In the genomic region with DNA sequence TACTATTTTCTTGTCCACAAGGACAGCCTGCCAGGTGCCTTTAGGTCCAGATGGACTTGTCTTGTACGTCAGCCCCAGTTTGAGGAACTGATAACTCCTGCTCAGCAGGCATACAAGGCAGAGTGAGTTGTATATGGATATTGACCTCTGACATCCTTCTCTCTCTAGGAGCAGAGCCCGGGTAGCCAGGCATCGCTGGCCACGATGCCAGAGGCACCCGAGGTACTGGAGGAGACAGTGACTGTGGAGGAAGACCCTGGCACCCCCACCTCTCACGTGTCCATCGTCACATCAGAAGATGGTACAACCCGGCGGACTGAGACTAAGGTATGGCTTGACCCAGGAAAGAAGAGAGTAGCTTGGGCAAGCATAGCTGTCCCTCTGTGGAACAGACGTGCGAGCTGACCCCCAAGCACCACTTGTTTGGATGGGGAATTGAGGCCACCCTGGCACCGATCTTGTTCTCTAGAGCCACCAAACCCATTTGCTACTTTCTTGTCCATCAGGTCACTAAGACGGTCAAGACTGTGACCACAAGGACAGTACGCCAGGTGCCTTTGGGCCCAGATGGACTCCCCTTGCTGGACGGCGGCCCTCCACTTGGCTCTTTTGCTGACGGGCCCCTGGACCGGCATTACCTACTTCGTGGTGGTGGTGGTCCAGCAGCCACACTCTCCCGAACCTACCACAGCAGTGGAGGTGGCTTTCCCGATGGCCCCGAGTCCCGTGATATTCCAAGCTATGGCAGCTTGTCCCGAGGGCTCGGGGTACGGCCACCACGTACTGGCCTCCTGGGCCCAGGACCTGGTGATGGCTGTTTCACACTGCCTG, we compare ENCODE assay signal across 12 mouse cellular contexts. TPM values are rescaled to one million over a fixed set of nuclear protein-coding genes. Genes with fewer than 3 reads are reported as not detected.
DNase-seq lines count a peak whose midpoint lies in the region; ATAC-seq and TF ChIP-seq lines count a peak whose summit lies in the region.
"Had no signal": no experiment of that assay in that cellular context is flagged by ENCODE, and none has a peak within 500 bp of the region (broad histone marks: within the 10 kb centered on the region; RNA-seq: fewer than 3 reads in every experiment).

No protein-coding gene starts in this region.

- TF ChIP-seq CTCF in kidney, adult 2 months (conservative IDR thresholded peaks at IDR 0.05; ENCODE audit: insufficient read depth, insufficient read length, low read depth, low read length), result no peak

- peaks cover 46% of the 10 kb centered on the region for H3K36me3 ChIP-seq in heart, embryonic 10.5 days
- H3K36me3 ChIP-seq in kidney, adult 2 months (ENCODE audit: control insufficient read depth, insufficient read depth, low read length), result no peaks in the 10 kb centered on the region
- peaks cover 40% of the 10 kb centered on the region for H3K36me3 ChIP-seq in forebrain, embryonic 15.5 days

- no peak for ATAC-seq in forebrain, embryonic 15.5 days (replicated peaks)
- ATAC-seq: activated CD4-positive, CD25-positive, alpha-beta regulatory T cell, adult 4 months had no signal

- no peak overlapping the region for H3K4me3 ChIP-seq in heart, embryonic 10.5 days
- no peak overlapping the region for H3K4me3 ChIP-seq in kidney, adult 2 months (ENCODE audit: insufficient read depth, low read depth, low read length)
- no peak overlapping the region for H3K4me3 ChIP-seq in forebrain, embryonic 15.5 days
- H3K4me3 ChIP-seq: neural tube, embryonic 12.5 days had no signal

- WGBS in heart, embryonic 10.5 days, result 94% methylated on average over 27 of the region's 27 CpGs
- 93% methylated on average over 27 of the region's 27 CpGs for WGBS in kidney, adult 2 months
- WGBS in forebrain, embryonic 15.5 days, result 97% methylated on average over 27 of the region's 27 CpGs

- DNase-seq in heart, embryonic 10.5 days (ENCODE audit: low spot score), result no peak
- DNase-seq in heart, adult 18-20 months, result no peak
- DNase-seq in kidney, adult 2 months, result no peak
- no peak for DNase-seq in kidney, postnatal 14 days
- DNase-seq in A20 (ENCODE audit: low read depth, low spot score), result peak; percentile 31
- DNase-seq in B cell, adult 2 months, result no peak
- DNase-seq in layer of hippocampus, postnatal 14 days (ENCODE audit: low spot score in 2 of 2), result no peak
- DNase-seq: spleen, adult 18-20 months; thymus, postnatal 4 days had no signal

- H3K4me1 ChIP-seq in heart, embryonic 10.5 days, result peaks cover 87% of the 10 kb centered on the region
- peaks cover 13% of the 10 kb centered on the region for H3K4me1 ChIP-seq in kidney, adult 2 months (ENCODE audit: control insufficient read depth, insufficient read depth, low read length)
- peaks cover 71% of the 10 kb centered on the region for H3K4me1 ChIP-seq in forebrain, embryonic 15.5 days

- H3K4me2 ChIP-seq in forebrain, embryonic 15.5 days (replicated peaks), result no peak overlapping the region

- no peak for TF ChIP-seq POLR2A in kidney, adult 2 months (IDR thresholded peaks at IDR 0.05; ENCODE audit: low read depth, low read length)

- no peak overlapping the region for H3K9ac ChIP-seq in forebrain, embryonic 15.5 days (replicated peaks)

- H3K9me3 ChIP-seq in heart, embryonic 10.5 days, result no peaks in the 10 kb centered on the region
- H3K9me3 ChIP-seq in forebrain, embryonic 15.5 days, result no peaks in the 10 kb centered on the region
- H3K9me3 ChIP-seq: neural tube, embryonic 12.5 days had no signal

- 0 out of 2 replicates have a peak, but pooled peaks cover 4% of the 10 kb centered on the region for H3K27me3 ChIP-seq in heart, embryonic 10.5 days (ENCODE audit: insufficient read depth, poor library complexity, severe bottlenecking)
- no peaks in the 10 kb centered on the region for H3K27me3 ChIP-seq in kidney, adult 2 months (replicated peaks; ENCODE audit: control insufficient read depth, insufficient read depth, low read length)
- H3K27me3 ChIP-seq in forebrain, embryonic 15.5 days, result no peaks in the 10 kb centered on the region
- H3K27me3 ChIP-seq: neural tube, embryonic 12.5 days had no signal

- peak overlapping the region; percentile 88 for H3K27ac ChIP-seq in heart, embryonic 10.5 days
- H3K27ac ChIP-seq in kidney, adult 2 months (ENCODE audit: insufficient read depth, low read depth, low read length), result peak overlapping the region; percentile 30; the same call in 1 of the 2 replicates
- 0 out of 2 replicates have a peak overlapping the region, but pooled peaks have one; percentile 13 for H3K27ac ChIP-seq in forebrain, embryonic 15.5 days (replicated peaks)
- H3K27ac ChIP-seq: neural tube, embryonic 12.5 days had no signal

RNA-seq across cellular contexts. Expression of gene Txnrd2, which starts 29.2 kb away (rescaled TPM):
- polyA plus RNA-seq in heart, embryonic 10.5 days (2016; fragmentation: Nextera tagmentation; extraction: Ambion mirVana), result 40.1 and 47.7 TPM in 2 replicates
- total RNA-seq in heart, adult 18-20 months (2021), result 10 to 100 TPM; 42.9 to 44.4 TPM
- polyA plus RNA-seq in kidney, adult 2 months (2012; rRNA removed), result 35.2 and 39.1 TPM in 2 replicates
- polyA plus RNA-seq in forebrain, embryonic 15.5 days (2015; fragmentation: Nextera tagmentation; extraction: Ambion mirVana), result 24.2 and 26.3 TPM in 2 replicates
- 10 to 100 TPM; 19.5 to 22.1 TPM for total RNA-seq in layer of hippocampus, postnatal 14 days (2021)

RNA-seq across cellular contexts. Expression of gene Comt, which starts 29.6 kb away (rescaled TPM):
- polyA plus RNA-seq in heart, embryonic 10.5 days (2016; fragmentation: Nextera tagmentation; extraction: Ambion mirVana), result 83.5 and 102 TPM in 2 replicates
- 100 to 1,000 TPM; 123 to 141 TPM for total RNA-seq in heart, adult 18-20 months (2021)
- polyA plus RNA-seq in kidney, adult 2 months (2012; rRNA removed), result 519 and 582 TPM in 2 replicates
- 83.0 and 84.4 TPM in 2 replicates for polyA plus RNA-seq in forebrain, embryonic 15.5 days (2015; fragmentation: Nextera tagmentation; extraction: Ambion mirVana)
- 10 to 100 TPM; 57.1 to 66.8 TPM for total RNA-seq in layer of hippocampus, postnatal 14 days (2021)

RNA-seq across cellular contexts. Expression of gene Arvcf, which starts 49.0 kb away (rescaled TPM):
- polyA plus RNA-seq in heart, embryonic 10.5 days (2016; fragmentation: Nextera tagmentation; extraction: Ambion mirVana), result 25.8 and 29.7 TPM in 2 replicates
- 10 to 100 TPM; 13.1 to 15.1 TPM for total RNA-seq in heart, adult 18-20 months (2021)
- polyA plus RNA-seq in kidney, adult 2 months (2012; rRNA removed), result 94.2 and 98.5 TPM in 2 replicates
- polyA plus RNA-seq in forebrain, embryonic 15.5 days (2015; fragmentation: Nextera tagmentation; extraction: Ambion mirVana), result 63.3 and 72.0 TPM in 2 replicates
- total RNA-seq in layer of hippocampus, postnatal 14 days (2021), result 10 to 100 TPM; 43.3 to 46.4 TPM

RNA-seq across cellular contexts. Expression of gene Tango2, which starts 49.1 kb away (rescaled TPM):
- 51.3 and 62.1 TPM in 2 replicates for polyA plus RNA-seq in heart, embryonic 10.5 days (2016; fragmentation: Nextera tagmentation; extraction: Ambion mirVana)
- 100 to 1,000 TPM; 170 to 176 TPM for total RNA-seq in heart, adult 18-20 months (2021)
- polyA plus RNA-seq in kidney, adult 2 months (2012; rRNA removed), result 147 and 158 TPM in 2 replicates
- polyA plus RNA-seq in forebrain, embryonic 15.5 days (2015; fragmentation: Nextera tagmentation; extraction: Ambion mirVana), result 76.5 and 78.1 TPM in 2 replicates
- total RNA-seq in layer of hippocampus, postnatal 14 days (2021), result 100 to 1,000 TPM; 106 to 114 TPM

Comparison
In these comparisons a context has a peak if more than half of its experiments do, and no peak if none do; other contexts are left out.
1. H3K27ac ChIP-seq: peak in every context shown above with its lines; median percentile 88 in heart, embryonic 10.5 days; 30 in kidney, adult 2 months; 13 in forebrain, embryonic 15.5 days.